Mouse (Mus musculus): Measurements from ENCODE around the gene Srpk2.
"Not testable (repeated sequence)": the region's sequence is repeated elsewhere in the genome, so short reads cannot be mapped to it uniquely, and the experiment has no call there.

The Srpk2 gene

GRCm38 (mm10) chr5:23566382-23566781 is 118.0 kb downstream of the Srpk2 start:
- no peak for DNase-seq (ENCODE audit: low spot score in 2 of 2)

- DNase-seq (ENCODE audit: low spot score in 2 of 2): no peak
Measured at GRCm38 (mm10) chr5:23562278-23563060, 121.9 kb downstream of the Srpk2 start.

GRCm38 (mm10) chr5:23561227-23561626 is 123.2 kb downstream of the Srpk2 start:
- no peak for DNase-seq (ENCODE audit: low spot score in 2 of 2)

GRCm38 (mm10) chr5:23560171-23560570 is 124.2 kb downstream of the Srpk2 start:
- no peak for DNase-seq (ENCODE audit: low spot score in 2 of 2)

GRCm38 (mm10) chr5:23556007-23556770 is 128.2 kb downstream of the Srpk2 start:
- no peak for DNase-seq (ENCODE audit: low spot score in 2 of 2)

GRCm38 (mm10) chr5:23553338-23553737 is 131.1 kb downstream of the Srpk2 start:
- not testable (repeated sequence) for DNase-seq (ENCODE audit: low spot score in 2 of 2)

- no peak for DNase-seq (ENCODE audit: low spot score in 2 of 2)
Measured at GRCm38 (mm10) chr5:23551687-23552086, 132.7 kb downstream of the Srpk2 start.

- no peak for DNase-seq (ENCODE audit: low spot score in 2 of 2)
Measured at GRCm38 (mm10) chr5:23535692-23536091, 148.7 kb downstream of the Srpk2 start.

GRCm38 (mm10) chr5:23531541-23532096 is 152.8 kb downstream of the Srpk2 start:
- no peak for DNase-seq (ENCODE audit: low spot score in 2 of 2)

- no peak for DNase-seq (ENCODE audit: low spot score in 2 of 2)
Measured at GRCm38 (mm10) chr5:23531100-23531499, 153.3 kb downstream of the Srpk2 start.

GRCm38 (mm10) chr5:23524621-23525020 is 159.8 kb downstream of the Srpk2 start:
- DNase-seq (ENCODE audit: low spot score in 2 of 2): no peak

- no peak for DNase-seq (ENCODE audit: low spot score in 2 of 2)
Measured at GRCm38 (mm10) chr5:23523936-23524335, 160.5 kb downstream of the Srpk2 start.

- DNase-seq (ENCODE audit: low spot score in 2 of 2): peak in 1 of 2 experiments; percentile 8
Measured at GRCm38 (mm10) chr5:23521645-23522044, 162.8 kb downstream of the Srpk2 start.

- peak in 1 of 2 experiments; percentile 12 for DNase-seq (ENCODE audit: low spot score in 2 of 2)
Measured at GRCm38 (mm10) chr5:23519679-23520078, 164.7 kb downstream of the Srpk2 start.

GRCm38 (mm10) chr5:23518673-23519072 is 165.7 kb downstream of the Srpk2 start:
- DNase-seq (ENCODE audit: low spot score in 2 of 2): peak in 1 of 2 experiments; percentile 45

GRCm38 (mm10) chr5:23517839-23518238 is 166.6 kb downstream of the Srpk2 start:
- DNase-seq (ENCODE audit: low spot score in 2 of 2): peak; percentile 59 to 67

GRCm38 (mm10) chr5:23516962-23517361 is 167.5 kb downstream of the Srpk2 start:
- peak in 1 of 2 experiments; percentile 11 for DNase-seq (ENCODE audit: low spot score in 2 of 2)

GRCm38 (mm10) chr5:23515038-23515437 is 169.4 kb downstream of the Srpk2 start:
- peak in 1 of 2 experiments; percentile 15 for DNase-seq (ENCODE audit: low spot score in 2 of 2)

- DNase-seq (ENCODE audit: low spot score in 2 of 2): peak in 1 of 2 experiments; percentile 24
Measured at GRCm38 (mm10) chr5:23513468-23513867, 170.9 kb downstream of the Srpk2 start.

- no peak for DNase-seq (ENCODE audit: low spot score in 2 of 2)
Measured at GRCm38 (mm10) chr5:23512556-23512955, 171.9 kb downstream of the Srpk2 start.

- DNase-seq (ENCODE audit: low spot score in 2 of 2): no peak
Measured at GRCm38 (mm10) chr5:23511456-23511855, 173.0 kb downstream of the Srpk2 start.

- DNase-seq (ENCODE audit: low spot score in 2 of 2): no peak
Measured at GRCm38 (mm10) chr5:23508630-23509029, 175.8 kb downstream of the Srpk2 start.
